Mouse (Mus musculus) olfactory bulb, adult 2 months (tissue): ENCODE results near the gene Col5a3. TPM values are rescaled to one million over a fixed set of nuclear protein-coding genes. Genes with fewer than 3 reads are reported as not detected.

Experiments used
- H3K27ac ChIP-seq: fragments of 200-500 bp; 2 replicates; pipeline ENCODE4 v1.5.1; 2012; ENCODE audit warnings: low read depth, low read length; ENCODE audit not compliant: insufficient read depth
- H3K4me1 ChIP-seq: fragments of 200-500 bp; 2 replicates; pipeline ENCODE4 v1.6.1; 2012; ENCODE audit warnings: low read length; ENCODE audit not compliant: control insufficient read depth, insufficient read depth
- H3K4me3 ChIP-seq: fragments of 200-500 bp; 2 replicates; pipeline ENCODE4 v1.5.1; 2012; ENCODE audit warnings: mild to moderate bottlenecking, low read depth, low read length, moderate library complexity; ENCODE audit not compliant: insufficient read depth
- CTCF ChIP-seq: fragments of 200-500 bp; IDR thresholded peaks from 2 replicates; pipeline ENCODE4 v1.5.1; 2012; ENCODE audit warnings: low read depth, mild to moderate bottlenecking, low read length, moderate library complexity; ENCODE audit not compliant: insufficient read depth
- POLR2A ChIP-seq: fragments of 200-500 bp; IDR thresholded peaks from 2 replicates; pipeline ENCODE4 v1.6.1; 2012; ENCODE audit warnings: mild to moderate bottlenecking, low read depth, low read length, moderate library complexity; ENCODE audit not compliant: insufficient read depth
- WGBS: fragments of 180-500 bp; shearing (Covaris S2); methylation state at CpG from one replicate; pipeline ENCODE4 v1.1.7; 2018; 5-methylcytosine and 5-hydroxymethylcytosine counted together
- polyA plus RNA-seq: library from polyadenylated mRNA; stranded (reverse); fragments of >200 nt; gene quantifications from 2 replicates; pipeline ENCODE4 v1.2.4, GENCODE M21; 2012; ENCODE audit warnings: low replicate concordance; ENCODE audit not compliant: missing spikeins, insufficient read depth, insufficient read length

Col5a3 gene
- polyA plus RNA-seq, 1 experiment = not detected

DNA sequence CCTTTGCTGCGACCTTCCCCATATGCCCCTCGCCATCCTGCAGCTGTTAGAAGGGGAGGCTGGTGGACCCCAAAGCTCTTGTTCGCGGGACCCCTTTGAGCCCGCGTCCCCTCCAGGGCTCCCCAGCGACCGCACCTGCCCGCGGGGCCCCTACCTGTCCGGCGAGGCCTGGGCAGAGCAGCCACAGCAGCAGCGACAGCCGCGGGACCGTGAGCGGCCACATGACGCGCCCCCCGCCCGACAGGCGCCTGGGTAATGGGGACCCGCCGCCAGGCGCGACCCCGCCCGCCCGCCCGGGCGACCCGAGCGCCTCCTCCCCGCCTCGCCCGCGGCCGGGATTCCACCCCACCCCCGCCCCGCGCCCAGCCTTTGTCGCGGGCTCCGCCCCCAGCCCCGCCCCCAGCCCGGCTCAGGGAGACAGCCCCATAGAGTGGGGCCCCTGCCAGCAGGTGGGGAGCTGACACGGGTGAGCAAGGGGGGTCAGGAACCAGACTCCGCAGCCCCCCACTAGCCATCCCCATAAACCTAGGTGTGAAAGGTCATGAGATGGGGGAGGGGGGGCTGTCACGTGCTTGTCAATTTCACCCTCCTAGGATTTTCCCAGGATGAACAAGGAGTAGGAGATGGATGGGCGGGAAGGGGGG, 68.7 kb downstream of the Col5a3 start, which contains the start of gene Olfm2:
Gene Olfm2 (minus strand): TSS at position 333 of the 644 bp plus-strand sequence.
- Histone ChIP-seq H3K4me3 (peak within 1 kb of the TSS; percentile 31), H3K27ac (no peak within 1 kb of the TSS), H3K4me1 (peaks cover 6% of the 10 kb centered on the region)
- no peak for TF ChIP-seq POLR2A
- no peak for TF ChIP-seq CTCF
- WGBS = under 1% methylated on average over 44 of the region's 50 CpGs

DNA sequence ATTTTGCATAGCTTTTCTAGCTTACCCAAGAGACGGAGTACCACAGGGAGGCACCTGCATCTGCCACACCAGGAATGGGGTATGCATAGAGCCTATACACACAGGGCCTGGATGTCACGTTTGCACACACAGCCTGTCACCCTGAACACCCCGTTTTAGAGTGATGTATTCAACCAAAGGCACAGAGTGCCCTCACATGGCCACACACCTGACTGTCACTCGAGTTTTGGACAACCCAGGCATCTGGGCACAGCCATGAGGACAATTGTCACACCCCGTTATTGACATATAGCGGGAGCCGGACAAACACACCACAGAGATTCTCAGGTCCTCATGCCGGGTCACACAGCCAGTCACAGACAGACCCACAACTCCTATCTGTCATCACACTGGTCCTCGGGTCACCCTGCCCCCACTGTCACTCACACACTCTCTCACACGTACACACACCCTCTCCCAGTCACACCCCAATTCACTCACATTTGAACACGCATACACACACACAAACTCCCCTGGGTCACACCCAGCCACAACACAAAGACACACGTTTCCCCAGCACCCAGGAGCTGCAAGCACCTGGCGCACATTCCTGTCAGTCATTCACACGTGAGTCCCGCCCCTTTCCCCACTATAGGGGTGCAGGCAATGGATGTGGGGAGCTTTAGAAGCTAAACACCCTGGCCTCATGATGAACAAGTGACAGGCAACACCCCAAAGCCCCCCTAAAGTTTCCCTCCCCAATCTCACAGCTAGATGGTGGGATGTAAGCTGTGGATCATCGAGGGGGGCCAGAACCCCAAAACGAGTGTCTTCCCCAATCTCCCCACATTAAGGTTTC, 69.5 kb downstream of the Col5a3 start:
- WGBS = 15% methylated on average over 17 of the region's 17 CpGs
- Histone ChIP-seq H3K4me1 (peaks cover 6% of the 10 kb centered on the region), H3K4me3 (peak overlapping the region; percentile 31), H3K27ac (no peak overlapping the region)
- TF ChIP-seq POLR2A (no peak), CTCF (no peak)

DNA sequence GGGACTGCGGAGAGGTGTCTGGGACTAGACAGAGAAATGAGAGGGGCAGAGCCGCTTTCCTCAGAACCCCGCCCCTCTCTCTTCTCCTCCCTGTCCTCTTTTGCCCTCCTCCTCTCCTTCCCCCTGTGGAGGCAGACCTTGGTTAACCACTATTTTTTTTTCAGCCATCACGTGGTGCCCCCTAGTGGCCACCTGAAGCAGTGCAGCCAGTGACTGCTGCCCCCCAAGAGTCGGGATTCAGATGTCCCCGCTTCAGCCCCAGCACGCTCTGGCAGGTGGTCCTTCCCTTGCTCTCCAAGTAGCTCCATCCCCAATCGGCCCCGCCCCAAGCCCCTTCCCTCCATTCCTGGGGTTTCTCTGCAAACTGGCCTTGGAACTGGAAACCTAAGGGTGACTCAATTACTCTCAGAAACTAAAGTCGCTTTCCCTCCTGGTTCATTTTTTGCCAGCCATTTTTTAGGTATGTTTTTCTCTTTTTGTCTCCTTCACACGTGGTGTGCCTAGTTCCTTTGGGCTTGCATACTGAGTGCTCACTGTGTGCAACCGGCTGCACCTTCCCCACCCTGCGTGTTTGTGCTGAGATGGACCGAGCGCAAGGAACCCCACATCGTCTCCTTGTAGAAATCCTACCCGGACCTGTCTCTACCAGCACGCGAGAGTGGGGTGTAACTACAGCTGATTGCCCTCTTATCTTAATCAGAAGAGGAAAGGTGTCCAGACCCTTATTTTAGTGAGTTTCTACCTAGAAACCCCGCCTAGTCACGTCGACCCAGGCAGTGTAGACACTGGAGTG, 70.7 kb downstream of the Col5a3 start:
- WGBS = 18% methylated on average over 22 of the region's 22 CpGs
- no peak overlapping the region for H3K4me3 ChIP-seq
- TF ChIP-seq CTCF (peak; percentile 70), POLR2A (no peak)
- H3K4me1 ChIP-seq = peaks cover 6% of the 10 kb centered on the region
- H3K27ac ChIP-seq = no peak overlapping the region

DNA sequence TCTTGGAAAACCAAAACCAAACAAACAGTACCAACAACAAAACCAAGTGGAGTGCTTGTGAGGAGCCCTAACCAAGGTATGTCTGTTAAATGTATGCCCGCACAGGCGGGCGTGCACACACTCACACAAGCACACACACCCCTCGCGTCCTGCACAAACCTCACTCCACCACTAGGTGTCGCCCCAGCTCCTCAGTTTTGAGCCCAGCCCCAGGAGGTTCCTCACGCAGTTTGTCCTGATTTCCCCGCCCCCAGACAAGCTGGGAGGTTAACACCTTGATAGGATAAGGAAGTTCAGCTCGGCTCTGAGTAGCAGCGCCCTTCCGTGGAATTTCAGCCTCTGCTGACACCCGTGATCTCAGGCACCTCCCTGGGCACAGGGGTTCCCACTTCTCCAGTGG, 74.5 kb downstream of the Col5a3 start:
- Histone ChIP-seq H3K4me3 (no peak overlapping the region), H3K27ac (no peak overlapping the region), H3K4me1 (peaks cover 4% of the 10 kb centered on the region)
- WGBS = 3% methylated on average over 12 of the region's 12 CpGs
- TF ChIP-seq CTCF (peak; percentile 93), POLR2A (no peak)

DNA sequence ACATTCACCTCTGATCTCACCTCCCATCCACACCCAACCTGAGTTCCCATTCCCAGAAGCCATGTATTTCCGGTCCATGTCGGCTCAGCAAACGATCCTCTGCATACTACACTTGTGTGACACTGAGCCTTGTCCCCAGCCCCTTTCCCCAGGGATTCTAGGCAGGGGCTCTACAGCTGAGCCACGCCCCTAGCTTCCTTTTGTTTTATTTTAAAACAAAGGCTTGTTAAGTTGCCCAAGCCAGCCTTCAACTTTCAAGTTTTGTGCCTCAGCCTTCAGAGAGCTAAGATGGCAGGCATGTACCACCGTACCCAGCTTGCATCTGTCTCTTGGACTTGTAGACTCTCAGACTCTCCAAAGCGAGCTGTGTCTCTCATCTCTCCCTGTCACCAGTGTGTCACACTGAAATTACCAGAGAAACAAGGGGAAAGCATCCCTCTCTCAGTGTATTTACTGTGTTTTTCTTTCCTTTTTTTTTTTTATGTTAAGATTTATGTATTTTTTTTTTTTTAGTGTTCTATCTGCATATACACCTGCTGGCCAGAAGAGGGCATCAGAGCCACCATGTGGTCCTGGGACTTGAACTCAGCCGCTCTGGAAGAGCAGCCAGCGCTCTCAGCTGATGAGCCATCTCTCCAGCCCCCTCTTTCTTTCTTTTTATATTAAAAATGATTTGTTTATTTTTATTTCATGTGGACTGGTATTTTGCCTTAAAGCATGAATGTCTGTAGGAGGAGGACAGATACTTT, 76.4 kb downstream of the Col5a3 start:
- Histone ChIP-seq H3K27ac (no peak overlapping the region), H3K4me1 (no peaks in the 10 kb centered on the region), H3K4me3 (no peak overlapping the region)
- 47% methylated on average over 8 of the region's 8 CpGs for WGBS
- peak; percentile 41; the same call in 1 of the 2 replicates for TF ChIP-seq CTCF
- no peak for TF ChIP-seq POLR2A

DNA sequence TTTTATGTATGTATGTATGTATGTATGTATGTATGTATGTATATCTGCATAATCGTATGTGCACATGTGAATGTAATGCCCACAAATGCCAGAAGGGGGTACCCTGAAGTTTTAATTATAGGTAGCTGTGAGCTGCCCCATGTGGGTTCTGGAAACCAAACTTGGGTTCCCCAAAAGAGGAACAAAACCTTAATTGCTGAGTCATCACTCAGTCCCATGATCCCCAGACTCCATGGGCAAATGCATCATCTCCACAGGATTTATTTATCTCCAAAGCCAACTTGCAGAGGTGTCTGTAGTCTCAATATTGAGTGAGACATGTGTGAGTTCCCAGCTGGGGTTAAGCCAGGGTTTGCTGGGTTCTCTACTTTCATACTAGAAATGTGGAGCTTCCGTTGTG, 77.6 kb downstream of the Col5a3 start:
- H3K4me3 ChIP-seq = no peak overlapping the region
- no peak overlapping the region for H3K27ac ChIP-seq
- H3K4me1 ChIP-seq = no peaks in the 10 kb centered on the region
- WGBS = 92% methylated on average over 2 of the region's 2 CpGs
- no peak for TF ChIP-seq POLR2A
- no peak for TF ChIP-seq CTCF

DNA sequence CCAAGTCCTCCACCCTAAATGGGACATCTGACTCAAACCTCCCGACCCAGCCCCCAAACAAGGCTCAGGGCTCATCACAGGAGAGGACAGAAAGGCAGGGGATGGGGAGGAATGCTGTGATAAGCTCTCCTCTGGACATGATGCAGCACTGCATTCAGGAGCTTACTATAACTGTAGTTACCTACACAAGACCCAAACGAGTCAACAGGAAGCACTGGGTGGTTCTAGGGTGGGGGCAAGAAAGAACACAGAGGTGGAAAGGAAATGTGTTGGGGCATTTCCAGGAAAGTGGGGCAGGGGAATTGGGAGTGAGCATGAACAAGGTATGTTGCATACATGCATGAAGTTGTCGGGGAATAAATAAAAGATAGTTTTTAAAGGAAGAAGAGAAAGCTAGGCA, 80.2 kb downstream of the Col5a3 start:
- 76% methylated on average over 3 of the region's 3 CpGs for WGBS

DNA sequence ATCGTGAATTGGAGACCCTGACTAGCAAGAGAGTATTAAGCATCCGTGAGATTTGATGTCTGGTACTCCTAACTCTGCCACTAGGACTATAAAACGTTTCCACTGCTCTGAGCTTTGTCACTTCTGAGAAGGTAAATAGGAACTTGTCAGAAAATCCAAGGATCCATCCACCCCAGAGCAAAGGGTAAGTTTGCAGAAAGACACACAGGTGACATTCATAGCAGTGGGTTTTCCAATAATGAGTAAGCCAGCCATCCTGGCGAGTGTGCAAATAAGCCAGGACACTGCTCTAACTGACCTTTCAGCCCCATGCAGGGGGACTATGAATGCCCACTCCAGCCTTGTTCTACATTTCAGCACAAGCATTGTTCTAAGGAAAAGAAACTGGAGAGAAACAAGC, 83.1 kb downstream of the Col5a3 start:
- Histone ChIP-seq H3K27ac (no peak overlapping the region), H3K4me1 (peaks cover 10% of the 10 kb centered on the region), H3K4me3 (no peak overlapping the region)
- 73% methylated on average over 4 of the region's 4 CpGs for WGBS
- TF ChIP-seq CTCF = no peak
- no peak for TF ChIP-seq POLR2A

More for the DNA sequence above, 80.2 kb downstream of the Col5a3 start:
- no peak overlapping the region for H3K4me3 ChIP-seq
- no peak for TF ChIP-seq POLR2A
- TF ChIP-seq CTCF = no peak
- no peaks in the 10 kb centered on the region for H3K4me1 ChIP-seq
- H3K27ac ChIP-seq = no peak overlapping the region
